Mouse (Mus musculus) ES-Bruce4 (cell line): ENCODE results near the gene Eea1. TPM values are rescaled to one million over a fixed set of nuclear protein-coding genes. Genes with fewer than 3 reads are reported as not detected.
A peak's percentile ranks its signal among the peaks of the same experiment; 100 is the strongest.

Source experiments
- H3K27ac ChIP-seq: 2 replicates; pipeline ENCODE4 v1.5.1; 2012; ENCODE audit warnings: low read length, inconsistent platforms; ENCODE audit not compliant: insufficient read depth
- H3K27me3 ChIP-seq: 2 replicates; pipeline ENCODE4 v1.6.1; 2012; ENCODE audit warnings: mild to moderate bottlenecking, low read length, inconsistent platforms; ENCODE audit not compliant: control insufficient read depth, poor library complexity, insufficient read depth, severe bottlenecking
- H3K36me3 ChIP-seq: 2 replicates; pipeline ENCODE4 v1.6.1; 2012; ENCODE audit warnings: inconsistent platforms, mild to moderate bottlenecking, low read length, moderate library complexity; ENCODE audit not compliant: control insufficient read depth, poor library complexity, insufficient read depth, severe bottlenecking
- H3K4me1 ChIP-seq: one replicate; pipeline ENCODE4 v1.8.1; 2011; ENCODE audit warnings: low read length; ENCODE audit not compliant: control insufficient read depth, insufficient read depth
- H3K4me3 ChIP-seq: 2 replicates; pipeline ENCODE4 v1.5.1; 2011; ENCODE audit warnings: low read depth, mild to moderate bottlenecking, low read length
- H3K9ac ChIP-seq: 2 replicates; pipeline ENCODE4 v1.6.1; 2012; ENCODE audit warnings: low read depth, mild to moderate bottlenecking, inconsistent platforms; ENCODE audit not compliant: poor library complexity, severe bottlenecking
- H3K9me3 ChIP-seq: replicated peaks from 2 replicates; pipeline ENCODE4 v1.6.1; 2012; ENCODE audit warnings: mild to moderate bottlenecking, low read length, inconsistent platforms; ENCODE audit not compliant: control insufficient read depth, poor library complexity, insufficient read depth, severe bottlenecking
- CTCF ChIP-seq: IDR thresholded peaks from one replicate; pipeline ENCODE4 v1.8.1; 2011; ENCODE audit warnings: low read depth, low read length
- EP300 ChIP-seq: IDR thresholded peaks from 2 replicates; pipeline ENCODE4 v1.6.1; 2011; ENCODE audit warnings: low read depth, low read length; ENCODE audit not compliant: insufficient read depth
- POLR2A ChIP-seq: IDR thresholded peaks from one replicate; pipeline ENCODE4 v1.8.1; 2011; ENCODE audit warnings: low read length; ENCODE audit not compliant: insufficient read depth
- polyA plus RNA-seq: library from polyadenylated mRNA; stranded (reverse); fragments of >200 nt; gene quantifications from 2 replicates; pipeline ENCODE4 v1.2.4, GENCODE M21; 2011; ENCODE audit warnings: low read depth; ENCODE audit not compliant: missing spikeins, insufficient read depth, insufficient read length

Eea1 gene
- polyA plus RNA-seq, 1 experiment: 16.2 TPM

DNA sequence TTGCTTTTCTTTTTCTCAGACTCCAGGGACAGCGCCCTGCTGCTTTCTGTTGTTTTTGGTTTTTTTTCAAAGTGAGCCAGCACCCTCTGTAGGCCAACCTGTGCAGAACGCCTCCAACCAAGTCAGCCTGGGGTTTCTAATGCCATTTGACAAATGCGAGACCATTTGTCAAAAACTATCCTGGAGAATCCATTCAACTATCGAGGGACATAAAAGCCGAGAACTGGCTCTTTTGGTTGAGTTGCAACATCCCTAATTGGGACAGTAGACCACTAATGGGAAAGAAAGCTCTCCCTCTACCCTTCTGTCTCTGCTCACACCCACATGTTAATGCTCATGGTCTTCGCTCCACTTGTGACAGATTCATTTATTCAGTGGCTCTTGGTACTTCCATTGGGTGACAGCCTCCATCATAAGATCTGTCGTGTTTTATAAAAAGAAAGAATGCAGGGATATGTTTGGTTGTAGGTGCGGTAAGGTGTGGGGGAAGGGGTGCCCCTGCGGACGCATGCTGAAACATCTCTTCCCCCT, 45.5 kb upstream of the Eea1 start:
- H3K27ac ChIP-seq: no peak overlapping the region
- H3K9me3 ChIP-seq: no peaks in the 10 kb centered on the region
- H3K4me1 ChIP-seq: no peaks in the 10 kb centered on the region
- H3K27me3 ChIP-seq: no peaks in the 10 kb centered on the region
- TF ChIP-seq CTCF: peak; percentile 76
- TF ChIP-seq EP300: no peak
- H3K9ac ChIP-seq: no peak overlapping the region
- no peaks in the 10 kb centered on the region for H3K36me3 ChIP-seq
- H3K4me3 ChIP-seq: no peak overlapping the region

DNA sequence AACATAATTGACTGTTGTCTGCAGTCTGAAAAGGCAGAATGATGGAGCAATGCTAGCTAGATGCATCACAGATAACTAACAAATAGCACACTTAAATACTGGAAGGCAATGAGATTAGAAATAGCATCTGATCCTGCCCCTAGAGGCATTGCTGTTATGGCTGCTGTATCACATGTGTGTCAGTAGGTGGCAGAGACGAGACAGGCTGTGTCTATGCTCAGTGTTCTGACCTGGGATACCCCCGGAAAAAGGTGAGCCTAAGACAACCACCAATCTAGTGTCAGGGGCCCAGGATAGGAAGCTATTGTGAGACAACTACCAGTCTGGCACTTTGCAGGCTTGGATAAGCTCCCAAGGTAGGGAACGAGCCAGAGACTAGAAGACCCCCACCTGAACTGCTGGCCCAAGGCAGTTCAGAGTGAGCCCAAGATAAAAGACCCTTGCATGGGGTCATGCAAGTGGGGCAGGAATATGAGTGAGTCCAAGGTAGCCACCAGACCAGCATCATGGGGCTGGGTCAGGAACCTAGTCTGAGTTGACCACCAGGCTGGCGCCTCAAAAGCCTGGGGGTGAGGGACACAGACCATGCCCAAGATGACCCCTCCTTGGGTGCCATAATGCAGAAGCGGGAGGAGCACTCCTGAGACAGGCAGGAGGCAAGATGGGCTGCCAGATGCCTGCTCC, 41.8 kb upstream of the Eea1 start:
- Histone ChIP-seq H3K4me3 (no peak overlapping the region), H3K27me3 (no peaks in the 10 kb centered on the region), H3K9me3 (no peaks in the 10 kb centered on the region), H3K36me3 (no peaks in the 10 kb centered on the region), H3K27ac (no peak overlapping the region), H3K9ac (no peak overlapping the region), H3K4me1 (no peaks in the 10 kb centered on the region)
- TF ChIP-seq CTCF (peak; percentile 74), EP300 (no peak)

DNA sequence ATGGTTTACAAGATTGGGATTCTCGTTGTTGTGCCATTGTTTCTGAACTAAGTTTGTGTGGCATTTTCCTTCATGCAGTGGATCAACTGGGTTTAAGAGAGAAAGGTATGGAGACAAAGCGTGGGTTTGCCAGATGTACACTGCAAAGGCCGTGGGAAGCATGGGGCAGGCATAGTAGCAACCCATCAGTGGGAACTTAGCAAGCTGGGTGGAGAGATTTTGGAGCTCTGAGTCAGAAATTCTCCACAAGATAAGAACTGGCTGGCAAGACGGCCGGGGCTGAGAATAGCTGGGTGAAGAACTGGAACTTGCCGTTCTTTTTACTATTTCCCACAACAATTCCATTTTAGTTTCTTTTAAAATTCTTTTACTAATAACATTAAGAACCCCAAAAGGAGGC, 35.8 kb upstream of the Eea1 start:
- no peaks in the 10 kb centered on the region for H3K9me3 ChIP-seq
- H3K4me1 ChIP-seq: no peaks in the 10 kb centered on the region
- H3K4me3 ChIP-seq: no peak overlapping the region
- H3K36me3 ChIP-seq: no peaks in the 10 kb centered on the region
- H3K27ac ChIP-seq: no peak overlapping the region
- H3K9ac ChIP-seq: no peak overlapping the region
- H3K27me3 ChIP-seq: no peaks in the 10 kb centered on the region
- TF ChIP-seq POLR2A (no peak), CTCF (no peak), EP300 (no peak)

GRCm38 (mm10) chr10:95909246-95909909, 31.1 kb upstream of the Eea1 start:
- TF ChIP-seq CTCF (no peak), EP300 (no peak), POLR2A (no peak)
- Histone ChIP-seq H3K4me1 (no peaks in the 10 kb centered on the region), H3K9ac (no peak overlapping the region), H3K27ac (no peak overlapping the region), H3K27me3 (no peaks in the 10 kb centered on the region), H3K4me3 (no peak overlapping the region), H3K36me3 (no peaks in the 10 kb centered on the region), H3K9me3 (no peaks in the 10 kb centered on the region)

- no peaks in the 10 kb centered on the region for H3K9me3 ChIP-seq
- TF ChIP-seq CTCF (no peak), EP300 (no peak), POLR2A (no peak)
- no peak overlapping the region for H3K27ac ChIP-seq
- H3K27me3 ChIP-seq: no peaks in the 10 kb centered on the region
- H3K9ac ChIP-seq: no peak overlapping the region
- no peak overlapping the region for H3K4me3 ChIP-seq
- no peaks in the 10 kb centered on the region for H3K36me3 ChIP-seq
- H3K4me1 ChIP-seq: no peaks in the 10 kb centered on the region
These were observed 29.4 kb upstream of the Eea1 start for GRCm38 (mm10) chr10:95911016-95911415.

DNA sequence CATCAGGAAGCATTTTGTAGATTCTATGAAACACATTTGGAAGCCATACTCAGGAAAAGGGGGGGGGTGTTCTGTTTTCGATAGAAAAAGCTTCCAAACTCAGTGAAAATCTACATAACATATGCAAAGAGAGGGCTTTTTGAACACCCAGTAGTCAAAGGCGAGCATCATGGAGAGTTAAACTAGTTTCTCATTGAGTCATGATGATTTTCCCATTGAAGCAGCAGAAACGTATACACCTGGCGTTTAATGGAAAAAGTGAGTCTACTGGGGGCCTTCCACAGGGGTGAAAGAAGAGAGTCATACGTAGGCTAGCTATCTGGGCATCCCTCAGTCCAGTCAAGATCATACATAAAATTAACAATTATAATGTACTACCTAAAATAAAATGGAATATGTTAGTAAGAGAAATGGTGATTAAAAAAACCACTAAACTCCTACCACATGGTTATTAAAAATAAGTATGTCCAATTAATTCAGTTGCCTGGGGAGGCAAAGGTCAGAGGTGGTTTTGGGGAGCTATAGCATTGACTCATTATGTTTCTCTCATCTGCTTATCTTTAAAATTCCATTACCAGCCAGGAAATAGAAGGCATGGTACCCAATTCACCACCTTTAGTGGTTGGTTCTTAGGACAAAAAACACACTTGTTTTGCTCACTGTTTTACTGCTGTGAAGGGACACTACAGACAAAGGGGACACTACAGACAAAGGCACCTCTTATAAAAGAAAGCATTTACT, 25.8 kb upstream of the Eea1 start:
- H3K36me3 ChIP-seq: no peaks in the 10 kb centered on the region
- no peak overlapping the region for H3K4me3 ChIP-seq
- H3K9me3 ChIP-seq: no peaks in the 10 kb centered on the region
- H3K4me1 ChIP-seq: no peaks in the 10 kb centered on the region
- no peak overlapping the region for H3K27ac ChIP-seq
- H3K27me3 ChIP-seq: no peaks in the 10 kb centered on the region
- H3K9ac ChIP-seq: no peak overlapping the region
- TF ChIP-seq EP300: no peak
- no peak for TF ChIP-seq POLR2A
- no peak for TF ChIP-seq CTCF
